Mouse (Mus musculus) liver, embryonic 14.5 days (tissue): ENCODE results near the gene Hist1h3h.

Experiments used
- CTCF ChIP-seq: IDR thresholded peaks from 2 replicates; pipeline ENCODE4 v1.5.1; 2016; ENCODE audit warnings: antibody characterized with exemption, low read depth, control low read depth
- EP300 ChIP-seq: IDR thresholded peaks from 2 replicates; pipeline ENCODE4 v1.6.1; 2016; ENCODE audit warnings: antibody characterized with exemption, low read depth

DNA sequence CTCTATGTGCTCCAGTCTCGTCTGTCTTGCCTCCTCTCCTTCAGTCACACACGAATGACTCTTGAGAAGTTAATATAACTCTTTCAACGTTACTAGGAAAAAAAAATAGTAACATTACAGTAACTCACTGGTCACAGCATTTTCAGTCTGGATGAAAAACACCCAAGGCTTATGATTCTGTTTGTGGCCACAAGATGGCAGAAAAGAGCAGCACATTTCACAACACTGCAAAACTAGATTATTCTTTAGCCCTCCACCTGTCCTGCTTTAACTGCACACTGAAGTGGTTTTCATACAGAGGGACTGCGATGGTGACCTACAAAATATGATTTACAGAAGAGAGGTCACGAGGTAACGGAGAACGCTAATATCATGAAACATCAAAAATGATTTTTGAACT, 2.7 kb upstream of the Hist1h3h start:
- peak; percentile 88 for TF ChIP-seq CTCF
- no peak; the same call in 1 of the 2 replicates for TF ChIP-seq EP300
